ENCODE assay signal across 8 mouse cellular contexts in genomic region chrX:73635425-73635824, GRCm38 (mm10). TPM values are rescaled to one million over a fixed set of nuclear protein-coding genes. Genes with fewer than 3 reads are reported as not detected.
DNase-seq lines count a peak whose midpoint lies in the region; ATAC-seq and TF ChIP-seq lines count a peak whose summit lies in the region.

No protein-coding gene starts in this region.

- intact Hi-C loops in heart, postnatal 14 days (cut with DNase I) = no loop called here

- TF ChIP-seq POLR2A in ES-Bruce4 (IDR thresholded peaks at IDR 0.05; ENCODE audit: insufficient read depth, low read length) = no peak

- H3K4me3 ChIP-seq in heart, embryonic 10.5 days = peak overlapping the region; percentile 40; the same call in 1 of the 2 replicates
- peak overlapping the region; percentile 25 for H3K4me3 ChIP-seq in ES-Bruce4 (ENCODE audit: low read depth, low read length)

- no peak for TF ChIP-seq CTCF in ES-Bruce4 (IDR thresholded peaks at IDR 0.05; ENCODE audit: low read depth, low read length)

- WGBS in heart, embryonic 10.5 days = 15% methylated on average over 19 of the region's 19 CpGs

- no peak for TF ChIP-seq EP300 in ES-Bruce4 (IDR thresholded peaks at IDR 0.05; ENCODE audit: insufficient read depth, low read depth, low read length)

- peaks cover 93% of the 10 kb centered on the region for H3K27me3 ChIP-seq in heart, embryonic 10.5 days (ENCODE audit: insufficient read depth, poor library complexity, severe bottlenecking)
- no peaks in the 10 kb centered on the region for H3K27me3 ChIP-seq in ES-Bruce4 (ENCODE audit: control insufficient read depth, insufficient read depth, low read length, poor library complexity, severe bottlenecking)

- no peaks in the 10 kb centered on the region for H3K36me3 ChIP-seq in heart, embryonic 10.5 days
- H3K36me3 ChIP-seq in ES-Bruce4 (ENCODE audit: control insufficient read depth, insufficient read depth, low read length, poor library complexity, severe bottlenecking) = no peaks in the 10 kb centered on the region

- no peak overlapping the region for H3K9ac ChIP-seq in ES-Bruce4 (ENCODE audit: low read depth, poor library complexity, severe bottlenecking)

- DNase-seq in heart, embryonic 10.5 days (ENCODE audit: low spot score) = no peak
- no peak for DNase-seq in heart, postnatal 14 days
- peak; percentile 15 for DNase-seq in mesoderm, embryonic 11.5 days (ENCODE audit: low read depth, low spot score)
- no peak for DNase-seq in cerebellum, postnatal 4 days (ENCODE audit: low spot score in 2 of 2)
- DNase-seq in T-cell, adult 2 months (ENCODE audit: low spot score) = no peak
- DNase-seq in lung, postnatal 4 days = no peak

- no peak overlapping the region for H3K27ac ChIP-seq in heart, embryonic 10.5 days
- H3K27ac ChIP-seq in ES-Bruce4 (ENCODE audit: insufficient read depth, low read length) = no peak overlapping the region

- H3K4me1 ChIP-seq in heart, embryonic 10.5 days = peaks cover 19% of the 10 kb centered on the region
- H3K4me1 ChIP-seq in ES-Bruce4 (ENCODE audit: control insufficient read depth, insufficient read depth, low read length) = no peaks in the 10 kb centered on the region

- no peaks in the 10 kb centered on the region for H3K9me3 ChIP-seq in heart, embryonic 10.5 days
- H3K9me3 ChIP-seq in ES-Bruce4 (replicated peaks; ENCODE audit: control insufficient read depth, insufficient read depth, low read length, poor library complexity, severe bottlenecking) = no peaks in the 10 kb centered on the region

- peak; percentile 35 for ATAC-seq in granulocyte monocyte progenitor cell, adult 5-6 weeks (replicated peaks; ENCODE audit: poor library complexity, severe bottlenecking)

RNA-seq across cellular contexts. Expression of gene Dusp9, which starts 3.8 kb away (rescaled TPM):
- polyA plus RNA-seq in heart, embryonic 10.5 days (2016; fragmentation: Nextera tagmentation; extraction: Ambion mirVana) = 26.1 and 65.3 TPM in 2 replicates
- total RNA-seq in heart, postnatal 14 days (2021) = not detected
- polyA plus RNA-seq in ES-Bruce4 (2011; ENCODE audit: insufficient read depth, insufficient read length, low read depth, missing spikeins) = 214 and 216 TPM in 2 replicates
- 0.26 and 0.41 TPM in 2 replicates for total RNA-seq in granulocyte monocyte progenitor cell, adult 5-6 weeks (2014; fragmentation: Nextera tagmentation)
- total RNA-seq in granulocyte monocyte progenitor cell, adult 5-6 weeks (2017) = 0.30 and 0.88 TPM in 2 replicates

RNA-seq across cellular contexts. Expression of gene Pnck, which starts 24.5 kb away (rescaled TPM):
- polyA plus RNA-seq in heart, embryonic 10.5 days (2016; fragmentation: Nextera tagmentation; extraction: Ambion mirVana) = 7.3 and 8.0 TPM in 2 replicates
- total RNA-seq in heart, postnatal 14 days (2021) = 1 to 10 TPM; 4.3 to 6.8 TPM
- polyA plus RNA-seq in ES-Bruce4 (2011; ENCODE audit: insufficient read depth, insufficient read length, low read depth, missing spikeins) = 3.9 and 5.1 TPM in 2 replicates
- 2.5 TPM in 1 of 2 replicates, not detected in the other for total RNA-seq in granulocyte monocyte progenitor cell, adult 5-6 weeks (2014; fragmentation: Nextera tagmentation)
- total RNA-seq in granulocyte monocyte progenitor cell, adult 5-6 weeks (2017) = not detected in 2 replicates

RNA-seq across cellular contexts. Expression of gene Slc6a8, which starts 37.5 kb away (rescaled TPM):
- polyA plus RNA-seq in heart, embryonic 10.5 days (2016; fragmentation: Nextera tagmentation; extraction: Ambion mirVana) = 5.8 and 6.2 TPM in 2 replicates
- total RNA-seq in heart, postnatal 14 days (2021) = 100 to 1,000 TPM; 109 to 112 TPM
- polyA plus RNA-seq in ES-Bruce4 (2011; ENCODE audit: insufficient read depth, insufficient read length, low read depth, missing spikeins) = 74.8 and 76.8 TPM in 2 replicates
- 1.1 TPM in 1 of 2 replicates, not detected in the other for total RNA-seq in granulocyte monocyte progenitor cell, adult 5-6 weeks (2014; fragmentation: Nextera tagmentation)
- not detected in 2 replicates for total RNA-seq in granulocyte monocyte progenitor cell, adult 5-6 weeks (2017)

Comparison
In these comparisons a context has a peak if more than half of its experiments do, and no peak if none do; other contexts are left out.
1. RNA of gene Slc6a8, which starts 37.5 kb away (total RNA-seq): 109 to 112 TPM in heart, postnatal 14 days; 1.1 TPM in granulocyte monocyte progenitor cell, adult 5-6 weeks; every median in the first group is over 10 times any median in the second.